Mouse (Mus musculus) G1E (cell line): ENCODE measurements at regions not wholly inside any gene's neighbourhood (a gene's known extent, or its start where the extent isn't known, plus 50 kb on each side); places are given as distances from the start of the nearest gene placed in this dataset.

ENCODE experiments used
- CTCF ChIP-seq: IDR thresholded peaks from 2 replicates; pipeline ENCODE4 v1.5.1; 2012; ENCODE audit warnings: low read depth, low read length, inconsistent platforms, mixed read lengths
- GATA1 ChIP-seq: IDR thresholded peaks from 2 replicates; pipeline ENCODE4 v1.6.1; 2012; ENCODE audit warnings: borderline replicate concordance, low read length, inconsistent platforms, mixed read lengths
- GATA2 ChIP-seq: IDR thresholded peaks from 2 replicates; pipeline ENCODE4 v1.6.1; 2012; ENCODE audit warnings: low read depth, low read length, inconsistent platforms, borderline replicate concordance
- POLR2AphosphoS5 ChIP-seq: IDR thresholded peaks from 2 replicates; pipeline ENCODE4 v1.6.1; 2012; ENCODE audit warnings: low read depth, low read length, inconsistent platforms; ENCODE audit not compliant: insufficient replicate concordance
- TAL1 ChIP-seq: conservative IDR thresholded peaks from 2 replicates; pipeline ENCODE4 v1.6.1; 2012; ENCODE audit warnings: low read depth, low read length, inconsistent platforms, mixed read lengths

GRCm38 (mm10) chr14:115041336-115042054 is 50.5 kb upstream of the Gpc5 start:
- no peak for TF ChIP-seq CTCF
- no peak for TF ChIP-seq GATA1
- TF ChIP-seq POLR2AphosphoS5, result no peak
- TF ChIP-seq GATA2, result no peak
- TF ChIP-seq TAL1, result no peak
